Mouse (Mus musculus) limb, embryonic 11.5 days (tissue): ENCODE results near the gene Mamdc2. TPM values are rescaled to one million over a fixed set of nuclear protein-coding genes. Genes with fewer than 3 reads are reported as not detected.

Source experiments
- ATAC-seq: fragments of 200-750 bp; cut with Nextera tagmentation; 2 replicates; pipeline ENCODE4 v1.8.0; 2017; ENCODE audit warnings: low read depth; ENCODE audit not compliant: insufficient number of reproducible peaks, low FRiP score, low TSS enrichment
- DNase-seq: peaks from one replicate; pipeline ENCODE4 v3.0.0-alpha.2; 2015; ENCODE audit warnings: low spot score
- H3K27ac ChIP-seq: fragments of 300-500 bp; sonication (generic); replicated peaks from 2 replicates; pipeline ENCODE4 v1.5.1; 2014; ENCODE audit warnings: low read depth, mild to moderate bottlenecking, low read length
- H3K27me3 ChIP-seq: fragments of 300-500 bp; sonication (generic); 2 replicates; pipeline ENCODE4 v1.6.1; 2014; ENCODE audit warnings: mild to moderate bottlenecking, low read length, mixed read lengths; ENCODE audit not compliant: control insufficient read depth, insufficient read depth
- H3K36me3 ChIP-seq: fragments of 300-500 bp; sonication (generic); 2 replicates; pipeline ENCODE4 v1.6.1; 2014; ENCODE audit warnings: mild to moderate bottlenecking, low read length, moderate library complexity, mixed read lengths; ENCODE audit not compliant: control insufficient read depth, insufficient read depth
- H3K4me1 ChIP-seq: fragments of 300-500 bp; sonication (generic); 2 replicates; pipeline ENCODE4 v1.6.1; 2014; ENCODE audit warnings: low read length, mixed read lengths; ENCODE audit not compliant: control insufficient read depth, insufficient read depth
- H3K4me2 ChIP-seq: fragments of 300-500 bp; sonication (generic); 2 replicates; pipeline ENCODE4 v1.6.1; 2014; ENCODE audit warnings: low read depth, mild to moderate bottlenecking, moderate library complexity; ENCODE audit not compliant: severe bottlenecking
- H3K4me3 ChIP-seq: fragments of 300-500 bp; sonication (generic); 2 replicates; pipeline ENCODE4 v1.5.1; 2014; ENCODE audit warnings: low read depth, low read length
- H3K9ac ChIP-seq: fragments of 300-500 bp; sonication (generic); 2 replicates; pipeline ENCODE4 v1.6.1; 2014; ENCODE audit warnings: mild to moderate bottlenecking, low read length
- H3K9me3 ChIP-seq: fragments of 300-500 bp; sonication (generic); 2 replicates; pipeline ENCODE4 v1.6.1; 2016; ENCODE audit warnings: low read length; ENCODE audit not compliant: control insufficient read depth
- WGBS: fragments of 180-500 bp; shearing (Covaris S2); extraction: QIAGEN DNeasy Blood & Tissue Kit; methylation state at CpG from one replicate; pipeline ENCODE4 v1.1.7; 2014; 5-methylcytosine and 5-hydroxymethylcytosine counted together
- polyA plus RNA-seq: library from polyadenylated mRNA; unstranded; fragments of >200 nt; fragmentation: Nextera tagmentation; extraction: Ambion mirVana; gene quantifications from 2 replicates; pipeline ENCODE4 v1.2.1, GENCODE M21; 2014

Gene Mamdc2
- polyA plus RNA-seq, 1 experiment from 2014 or later: 0.80 TPM

DNA sequence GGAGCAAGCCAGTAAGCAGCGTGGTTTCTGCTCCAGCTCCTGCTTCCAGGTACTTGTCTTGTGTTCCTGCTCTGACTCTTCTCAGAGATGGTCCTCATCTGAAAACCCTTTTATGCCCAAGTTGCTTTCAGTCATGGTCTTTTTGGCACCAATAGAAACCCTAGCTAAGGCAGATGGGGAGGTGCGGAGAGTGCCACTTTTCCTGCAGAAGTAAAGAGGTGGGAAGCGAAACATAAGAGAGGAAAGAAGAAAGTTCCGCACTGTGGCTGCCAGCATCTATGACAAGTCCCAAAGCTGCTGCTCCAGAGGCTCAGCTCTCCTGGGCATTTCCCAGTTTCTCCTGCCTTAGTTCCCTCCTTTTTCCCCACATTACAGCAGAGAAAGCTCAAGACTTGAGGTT lies 67.3 kb downstream of the Mamdc2 start:
- H3K36me3 ChIP-seq: no peaks in the 10 kb centered on the region
- H3K4me2 ChIP-seq: no peak overlapping the region
- no peak overlapping the region for H3K9ac ChIP-seq
- no peaks in the 10 kb centered on the region for H3K9me3 ChIP-seq
- no peaks in the 10 kb centered on the region for H3K4me1 ChIP-seq
- 88% methylated on average over 4 of the region's 4 CpGs for WGBS
- ATAC-seq (no peak), DNase-seq (no peak)
- H3K4me3 ChIP-seq: no peak overlapping the region
- H3K27ac ChIP-seq: no peak overlapping the region
- H3K27me3 ChIP-seq: no peaks in the 10 kb centered on the region

DNA sequence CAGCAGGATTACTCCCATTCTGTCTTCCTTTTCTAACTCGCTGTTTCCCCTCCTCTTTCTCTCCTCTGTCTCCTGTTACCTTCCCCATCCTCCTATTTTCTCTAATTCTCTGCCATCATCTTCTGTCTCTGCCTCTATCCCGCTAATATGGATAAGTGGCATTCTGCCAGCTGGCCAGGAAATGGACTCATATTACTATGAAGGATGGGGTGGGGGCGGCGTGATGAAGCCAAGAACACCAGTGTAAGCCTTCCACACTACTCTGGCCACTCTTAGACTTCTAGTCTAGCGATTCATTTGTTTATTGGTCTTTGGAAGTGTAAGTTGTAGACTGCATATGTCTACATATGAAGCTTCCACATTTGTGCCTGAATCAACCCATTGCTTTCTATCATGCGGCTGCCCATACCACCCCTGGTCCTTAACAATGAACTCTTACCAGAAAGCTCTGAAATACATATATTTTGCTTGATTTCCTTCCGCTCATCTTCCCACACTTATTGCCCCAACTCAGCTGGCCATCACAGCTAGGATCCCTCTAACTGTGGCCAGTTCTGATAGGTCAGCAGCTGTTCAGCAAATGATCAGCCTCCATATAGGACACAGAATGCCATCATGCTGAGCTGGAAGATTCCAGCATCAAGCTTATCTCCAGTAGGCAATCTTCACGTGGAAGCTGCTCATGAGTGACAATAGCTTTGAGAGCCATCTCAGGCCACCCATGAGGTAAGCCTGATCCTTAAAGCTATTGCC lies 68.3 kb downstream of the Mamdc2 start:
- Histone ChIP-seq H3K4me3 (no peak overlapping the region), H3K4me2 (no peak overlapping the region), H3K36me3 (no peaks in the 10 kb centered on the region), H3K9ac (no peak overlapping the region), H3K4me1 (no peaks in the 10 kb centered on the region), H3K27me3 (no peaks in the 10 kb centered on the region), H3K27ac (no peak overlapping the region), H3K9me3 (no peaks in the 10 kb centered on the region)
- WGBS: 90% methylated on average over 8 of the region's 8 CpGs
- ATAC-seq: no peak
- no peak for DNase-seq

DNA sequence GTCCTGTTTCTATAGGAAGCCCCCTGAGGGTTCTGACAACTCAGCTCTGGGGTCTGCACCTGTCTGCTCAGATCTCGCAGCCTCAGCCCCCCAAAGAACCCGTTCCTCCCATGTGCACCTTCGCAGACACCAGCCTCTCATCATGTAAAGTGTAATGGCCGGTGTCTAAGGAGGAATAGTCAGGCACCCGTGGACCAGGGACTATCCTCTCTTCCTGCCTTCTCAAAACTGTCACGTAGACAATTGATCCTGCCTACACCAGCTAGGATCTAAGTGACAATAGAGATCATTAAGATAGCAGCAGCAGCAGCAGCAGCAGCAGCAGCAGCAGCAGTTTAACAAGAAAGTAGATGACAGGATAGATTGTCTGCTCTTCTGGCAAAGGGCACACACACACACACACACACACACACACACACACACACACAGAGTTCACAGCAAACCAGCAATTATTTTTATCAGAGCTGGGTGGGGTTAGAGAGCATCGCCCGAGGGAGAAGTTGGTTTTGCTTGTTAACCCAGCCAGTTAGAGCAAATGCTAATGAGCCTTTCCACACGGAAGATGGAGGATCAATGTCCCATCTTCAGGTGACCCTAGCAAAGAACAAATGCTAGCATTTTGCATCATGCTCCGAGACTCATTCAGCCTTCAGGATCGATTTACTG lies 71.6 kb downstream of the Mamdc2 start:
- DNase-seq: no peak
- WGBS: 64% methylated on average over 11 of the region's 11 CpGs
- Histone ChIP-seq H3K9me3 (no peaks in the 10 kb centered on the region), H3K4me3 (no peak overlapping the region), H3K27me3 (no peaks in the 10 kb centered on the region), H3K4me2 (no peak overlapping the region), H3K4me1 (no peaks in the 10 kb centered on the region), H3K27ac (no peak overlapping the region), H3K36me3 (no peaks in the 10 kb centered on the region), H3K9ac (no peak overlapping the region)
- ATAC-seq: no peak

DNA sequence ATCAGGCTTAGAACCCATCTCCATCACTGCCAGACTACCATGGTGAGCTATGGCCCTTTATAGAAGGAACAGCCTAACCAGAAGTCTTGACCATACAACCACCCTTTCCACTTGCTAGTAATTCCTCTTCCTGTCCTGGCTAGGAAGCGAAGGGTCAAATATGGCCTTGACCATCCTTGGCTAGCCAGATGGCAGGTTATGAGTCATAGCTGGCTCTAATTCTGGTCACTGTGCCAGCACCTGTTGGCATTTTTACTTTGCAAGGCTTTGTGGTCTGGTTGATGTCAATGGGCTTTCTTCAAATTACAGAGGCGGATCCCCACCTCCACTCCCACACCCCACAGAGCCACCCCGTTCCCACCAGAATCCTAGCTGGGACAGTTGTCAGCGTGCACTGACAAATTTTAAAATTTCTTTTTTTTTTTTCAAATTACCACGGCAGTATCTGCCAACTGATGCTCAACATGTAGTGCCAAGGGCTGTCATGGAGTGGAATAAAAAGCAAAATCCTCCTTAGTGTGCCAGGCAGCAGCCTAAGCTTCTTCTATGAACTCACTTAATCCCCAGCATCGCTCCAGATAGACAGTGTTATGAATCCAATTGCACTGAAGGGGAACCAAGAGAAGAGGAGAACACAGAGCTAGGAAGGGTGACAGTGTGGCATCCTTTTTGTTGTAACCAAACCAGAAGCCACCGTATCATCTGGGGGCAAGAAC lies 73.1 kb downstream of the Mamdc2 start:
- H3K27ac ChIP-seq: no peak overlapping the region
- H3K4me1 ChIP-seq: no peaks in the 10 kb centered on the region
- H3K4me2 ChIP-seq: no peak overlapping the region
- no peaks in the 10 kb centered on the region for H3K9me3 ChIP-seq
- no peak overlapping the region for H3K4me3 ChIP-seq
- 90% methylated on average over 7 of the region's 7 CpGs for WGBS
- DNase-seq (no peak), ATAC-seq (no peak)
- H3K36me3 ChIP-seq: no peaks in the 10 kb centered on the region
- no peaks in the 10 kb centered on the region for H3K27me3 ChIP-seq
- H3K9ac ChIP-seq: no peak overlapping the region

DNA sequence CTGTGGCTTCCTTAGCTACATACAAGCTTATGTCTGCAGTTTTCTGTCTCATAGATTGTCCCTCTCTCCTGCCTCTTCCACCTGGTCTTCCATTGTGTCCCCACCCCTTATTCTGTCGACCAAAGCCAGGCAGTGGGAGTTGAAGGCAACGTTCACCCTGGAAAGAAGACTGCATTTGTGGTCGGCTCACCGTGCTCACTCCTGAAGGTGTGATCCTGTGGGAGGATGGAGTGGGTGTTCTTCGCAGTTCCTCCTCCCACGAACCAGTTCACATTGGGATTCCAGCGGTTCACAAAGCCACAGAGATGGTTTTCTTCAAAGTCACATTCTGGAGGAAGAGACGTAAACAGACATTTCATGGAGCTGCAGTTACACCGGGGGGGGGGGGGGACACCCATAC lies 74.5 kb downstream of the Mamdc2 start:
- H3K4me2 ChIP-seq: no peak overlapping the region
- H3K9me3 ChIP-seq: no peaks in the 10 kb centered on the region
- no peak overlapping the region for H3K27ac ChIP-seq
- no peak overlapping the region for H3K4me3 ChIP-seq
- WGBS: 78% methylated on average over 9 of the region's 9 CpGs
- DNase-seq (no peak), ATAC-seq (no peak)
- no peak overlapping the region for H3K9ac ChIP-seq
- no peaks in the 10 kb centered on the region for H3K4me1 ChIP-seq
- H3K27me3 ChIP-seq: no peaks in the 10 kb centered on the region
- no peaks in the 10 kb centered on the region for H3K36me3 ChIP-seq

DNA sequence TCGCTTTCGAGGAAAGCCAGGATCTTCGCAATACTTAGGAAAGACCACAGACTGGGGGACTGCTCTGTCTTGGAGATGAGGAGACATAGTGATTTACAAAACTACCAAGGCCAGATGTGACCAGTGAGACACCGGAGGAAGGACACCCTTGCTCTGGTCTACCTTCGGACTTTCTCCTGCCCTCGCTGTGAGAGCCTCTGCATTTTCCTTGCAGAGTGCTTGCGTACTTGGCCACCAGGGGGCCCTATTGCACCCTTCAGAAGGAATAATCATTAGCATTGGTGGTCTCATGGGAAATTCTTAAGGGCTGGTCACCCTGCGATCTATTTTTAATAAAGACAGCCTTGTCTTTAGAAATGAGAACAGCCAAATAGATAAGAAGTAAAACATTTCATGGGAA lies 75.0 kb downstream of the Mamdc2 start:
- Histone ChIP-seq H3K4me2 (no peak overlapping the region), H3K27ac (no peak overlapping the region), H3K9me3 (no peaks in the 10 kb centered on the region), H3K36me3 (no peaks in the 10 kb centered on the region), H3K4me3 (no peak overlapping the region), H3K4me1 (no peaks in the 10 kb centered on the region), H3K9ac (no peak overlapping the region), H3K27me3 (no peaks in the 10 kb centered on the region)
- WGBS: 46% methylated on average over 8 of the region's 8 CpGs
- ATAC-seq (no peak), DNase-seq (peak; percentile 72)

DNA sequence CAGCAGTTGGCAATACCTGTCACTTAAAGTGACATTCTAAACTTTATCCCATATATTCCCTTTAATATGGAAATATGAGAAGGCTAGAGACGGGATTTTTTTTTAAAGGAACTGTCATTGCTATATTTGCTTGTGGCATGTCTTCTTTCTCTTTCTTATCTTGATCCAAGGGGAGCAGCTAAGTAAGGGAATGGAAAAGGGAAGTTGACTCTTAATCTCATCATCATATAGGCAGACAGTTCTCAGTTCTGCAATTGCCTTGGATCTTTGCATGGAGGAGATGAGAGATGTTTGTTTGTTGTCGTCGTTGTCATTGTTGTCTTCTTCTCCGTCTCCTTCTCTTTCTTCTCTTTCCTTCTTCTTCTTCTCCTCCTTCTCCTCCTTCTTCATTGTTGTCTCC lies 79.0 kb downstream of the Mamdc2 start:
- ATAC-seq (no peak), DNase-seq (no peak)
- Histone ChIP-seq H3K9me3 (no peaks in the 10 kb centered on the region), H3K4me3 (no peak overlapping the region), H3K27ac (no peak overlapping the region), H3K27me3 (no peaks in the 10 kb centered on the region), H3K4me1 (no peaks in the 10 kb centered on the region), H3K9ac (no peak overlapping the region), H3K36me3 (no peaks in the 10 kb centered on the region), H3K4me2 (no peak overlapping the region)
- WGBS: 90% methylated on average over 4 of the region's 4 CpGs

DNA sequence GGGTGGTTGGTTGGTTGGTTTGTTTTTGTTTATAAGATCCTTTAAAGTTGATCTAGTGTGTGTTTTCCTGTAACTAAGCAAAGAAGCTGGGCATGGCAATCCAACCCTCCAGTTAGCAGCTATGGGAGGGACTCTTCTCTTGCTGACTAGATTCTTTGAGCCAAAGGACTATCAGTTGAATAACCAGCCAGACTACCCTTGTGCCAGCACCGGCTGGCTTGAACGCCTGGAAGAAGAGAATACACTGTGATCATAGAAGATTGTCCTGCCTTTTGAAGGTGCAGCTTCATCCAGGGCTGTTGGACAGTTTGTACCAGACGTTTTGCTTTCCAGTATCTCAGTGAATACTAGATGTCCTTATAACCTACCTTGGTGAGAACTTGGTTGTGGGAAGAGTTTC lies 86.2 kb downstream of the Mamdc2 start:
- no peaks in the 10 kb centered on the region for H3K9me3 ChIP-seq
- no peak overlapping the region for H3K9ac ChIP-seq
- ATAC-seq: no peak
- H3K4me3 ChIP-seq: no peak overlapping the region
- no peak overlapping the region for H3K27ac ChIP-seq
- WGBS: 87% methylated on average over 3 of the region's 3 CpGs
- H3K27me3 ChIP-seq: no peaks in the 10 kb centered on the region
- H3K4me1 ChIP-seq: no peaks in the 10 kb centered on the region
- no peak for DNase-seq
- no peak overlapping the region for H3K4me2 ChIP-seq
- no peaks in the 10 kb centered on the region for H3K36me3 ChIP-seq
